Mouse (Mus musculus) heart, embryonic 14.5 days (tissue): ENCODE measurements around the gene Pth1r. TPM values are rescaled to one million over a fixed set of nuclear protein-coding genes. Genes with fewer than 3 reads are reported as not detected.

Experiments
- ATAC-seq: fragments of 200-750 bp; cut with Nextera tagmentation; 2 replicates; pipeline ENCODE4 v1.8.0; 2017; ENCODE audit warnings: low read depth, moderate TSS enrichment; ENCODE audit not compliant: insufficient number of reproducible peaks, insufficient read depth, low FRiP score
- H3K27ac ChIP-seq, 2 experiments: fragments of 200-500 bp in 1 of 2; fragments of 300-500 bp in 1 of 2; sonication (generic) in 1 of 2; replicated peaks in 1 of 2; 2 replicates each; pipeline ENCODE4 v1.5.1; 2012 to 2014; ENCODE audit warnings: low read depth in 2 of 2, low read length in 2 of 2, control low read depth in 1 of 2, mild to moderate bottlenecking in 1 of 2, mixed read lengths in 1 of 2; ENCODE audit not compliant: control insufficient read depth in 1 of 2, insufficient read depth in 1 of 2
- H3K27me3 ChIP-seq: fragments of 300-500 bp; sonication (generic); 2 replicates; pipeline ENCODE4 v1.6.1; 2014; ENCODE audit warnings: mild to moderate bottlenecking, low read length, control low read depth; ENCODE audit not compliant: control insufficient read depth, insufficient read depth
- H3K36me3 ChIP-seq: fragments of 300-500 bp; sonication (generic); 2 replicates; pipeline ENCODE4 v1.6.1; 2014; ENCODE audit warnings: mild to moderate bottlenecking, control low read depth, low read length, mixed read lengths; ENCODE audit not compliant: control insufficient read depth, insufficient read depth
- H3K4me1 ChIP-seq, 2 experiments: fragments of 200-500 bp in 1 of 2; fragments of 300-500 bp in 1 of 2; sonication (generic) in 1 of 2; 2 replicates each; pipeline ENCODE4 v1.6.1; 2012 to 2014; ENCODE audit warnings: low read length in 2 of 2, control low read depth in 1 of 2, mixed read lengths in 1 of 2; ENCODE audit not compliant: control insufficient read depth in 2 of 2, insufficient read depth in 2 of 2
- H3K4me2 ChIP-seq: fragments of 300-500 bp; sonication (generic); 2 replicates; pipeline ENCODE4 v1.6.1; 2014; ENCODE audit warnings: mild to moderate bottlenecking, low read length
- H3K4me3 ChIP-seq, 2 experiments: fragments of 200-500 bp in 1 of 2; fragments of 300-500 bp in 1 of 2; sonication (generic) in 1 of 2; 2 replicates each; pipeline ENCODE4 v1.5.1; 2012 to 2014; ENCODE audit warnings: low read length in 2 of 2, mild to moderate bottlenecking in 2 of 2, control low read depth in 1 of 2, low read depth in 1 of 2, moderate library complexity in 1 of 2; ENCODE audit not compliant: control insufficient read depth in 1 of 2, insufficient read depth in 1 of 2
- H3K9ac ChIP-seq: fragments of 300-500 bp; sonication (generic); 2 replicates; pipeline ENCODE4 v1.6.1; 2014; ENCODE audit warnings: mild to moderate bottlenecking, low read length
- H3K9me3 ChIP-seq: fragments of 300-500 bp; sonication (generic); 2 replicates; pipeline ENCODE4 v1.6.1; 2016; ENCODE audit warnings: low read length, control low read depth; ENCODE audit not compliant: control insufficient read depth
- WGBS: fragments of 180-500 bp; shearing (Covaris S2); extraction: QIAGEN DNeasy Blood & Tissue Kit; methylation state at CpG from one replicate; pipeline ENCODE4 v1.1.7; 2014; 5-methylcytosine and 5-hydroxymethylcytosine counted together
- polyA plus RNA-seq: library from polyadenylated mRNA; unstranded; fragments of >200 nt; fragmentation: Nextera tagmentation; extraction: Ambion mirVana; gene quantifications from 2 replicates; pipeline ENCODE4 v1.2.1, GENCODE M21; 2014

Gene Pth1r
- polyA plus RNA-seq, 1 experiment from 2014 or later, result 22.2 TPM

GRCm38 (mm10) chr9:110760886-110761285 lies 13.9 kb upstream of the Pth1r start:
- H3K9me3 ChIP-seq, result no peaks in the 10 kb centered on the region
- H3K4me3 ChIP-seq, result no peak overlapping the region
- ATAC-seq, result no peak
- peaks cover 15 to 17% of the 10 kb centered on the region in 2 experiments for H3K4me1 ChIP-seq
- 81% methylated on average over 8 of the region's 8 CpGs for WGBS
- H3K27ac ChIP-seq, result no peak overlapping the region
- peaks cover under 1% of the 10 kb centered on the region; the same call in 1 of the 2 replicates for H3K36me3 ChIP-seq
- no peak overlapping the region for H3K4me2 ChIP-seq
- no peaks in the 10 kb centered on the region for H3K27me3 ChIP-seq
- H3K9ac ChIP-seq, result no peak overlapping the region

GRCm38 (mm10) chr9:110759265-110759664 lies 12.3 kb upstream of the Pth1r start:
- Histone ChIP-seq H3K9me3 (no peaks in the 10 kb centered on the region), H3K9ac (no peak overlapping the region), H3K36me3 (no peaks in the 10 kb centered on the region), H3K4me1 (peaks cover 13 to 20% of the 10 kb centered on the region in 2 experiments), H3K27ac (no peak overlapping the region), H3K4me2 (no peak overlapping the region), H3K27me3 (no peaks in the 10 kb centered on the region), H3K4me3 (no peak overlapping the region)
- 36% methylated on average over 2 of the region's 2 CpGs for WGBS
- no peak for ATAC-seq

- Histone ChIP-seq H3K9ac (no peak overlapping the region), H3K4me3 (no peak overlapping the region), H3K9me3 (no peaks in the 10 kb centered on the region), H3K36me3 (no peaks in the 10 kb centered on the region), H3K4me1 (peaks cover 16 to 23% of the 10 kb centered on the region in 2 experiments), H3K27me3 (no peaks in the 10 kb centered on the region), H3K27ac (no peak overlapping the region), H3K4me2 (no peak overlapping the region)
- ATAC-seq, result 0 out of 2 replicates have a peak, but pooled peaks have one; percentile 22
- 57% methylated on average over 8 of the region's 8 CpGs for WGBS
Measured at GRCm38 (mm10) chr9:110758605-110759004, 11.7 kb upstream of the Pth1r start.

GRCm38 (mm10) chr9:110757816-110758215 lies 10.9 kb upstream of the Pth1r start:
- WGBS, result 62% methylated on average over 5 of the region's 5 CpGs
- H3K36me3 ChIP-seq, result no peaks in the 10 kb centered on the region
- H3K4me1 ChIP-seq, result peaks cover 16 to 26% of the 10 kb centered on the region in 2 experiments
- no peak overlapping the region for H3K27ac ChIP-seq
- no peak overlapping the region for H3K4me2 ChIP-seq
- no peak overlapping the region for H3K9ac ChIP-seq
- no peaks in the 10 kb centered on the region for H3K9me3 ChIP-seq
- no peak overlapping the region for H3K4me3 ChIP-seq
- no peaks in the 10 kb centered on the region for H3K27me3 ChIP-seq
- no peak for ATAC-seq

- Histone ChIP-seq H3K9ac (no peak overlapping the region), H3K27ac (no peak overlapping the region), H3K4me2 (no peak overlapping the region), H3K4me3 (no peak overlapping the region), H3K4me1 (peaks cover 28 to 38% of the 10 kb centered on the region in 2 experiments), H3K9me3 (no peaks in the 10 kb centered on the region), H3K36me3 (no peaks in the 10 kb centered on the region), H3K27me3 (no peaks in the 10 kb centered on the region)
- ATAC-seq, result no peak
- WGBS, result 67% methylated on average over 4 of the region's 4 CpGs
Measured at GRCm38 (mm10) chr9:110753773-110754172, 6.8 kb upstream of the Pth1r start.

GRCm38 (mm10) chr9:110752917-110753435 lies 6.0 kb upstream of the Pth1r start:
- Histone ChIP-seq H3K36me3 (no peaks in the 10 kb centered on the region), H3K27me3 (no peaks in the 10 kb centered on the region), H3K4me3 (no peak overlapping the region), H3K27ac (no peak overlapping the region), H3K4me1 (peaks cover 28 to 41% of the 10 kb centered on the region in 2 experiments), H3K4me2 (no peak overlapping the region), H3K9ac (no peak overlapping the region), H3K9me3 (no peaks in the 10 kb centered on the region)
- ATAC-seq, result no peak
- WGBS, result 79% methylated on average over 4 of the region's 4 CpGs

GRCm38 (mm10) chr9:110751412-110751811 lies 4.5 kb upstream of the Pth1r start:
- no peak overlapping the region for H3K4me3 ChIP-seq
- H3K27ac ChIP-seq, result peak overlapping the region; percentile 81 to 82
- no peak for ATAC-seq
- H3K4me2 ChIP-seq, result peak overlapping the region; percentile 33
- H3K27me3 ChIP-seq, result no peaks in the 10 kb centered on the region
- peaks cover 33 to 44% of the 10 kb centered on the region in 2 experiments for H3K4me1 ChIP-seq
- no peaks in the 10 kb centered on the region for H3K36me3 ChIP-seq
- H3K9me3 ChIP-seq, result no peaks in the 10 kb centered on the region
- WGBS, result 51% methylated on average over 5 of the region's 5 CpGs
- H3K9ac ChIP-seq, result peak overlapping the region; percentile 27; the same call in 1 of the 2 replicates
